Mouse (Mus musculus) adrenal gland, postnatal 36 days (tissue): ENCODE data around the gene Ift172. TPM values are rescaled to one million over a fixed set of nuclear protein-coding genes. Genes with fewer than 3 reads are reported as not detected.

Source experiments
- DNase-seq, 2 experiments: peaks; one replicate each; pipeline ENCODE4 v3.0.0; 2021; ENCODE audit warnings: mixed read lengths in 1 of 2
- total RNA-seq, 2 experiments: library from RNA; stranded (reverse); gene quantifications; 2 replicates each; pipeline ENCODE4 v1.2.3; 2021

The Ift172 gene
- total RNA-seq, 2 experiments from 2014 or later: 30.4 to 39.0 TPM

GRCm38 (mm10) chr5:31257616-31258015 is 33.3 kb downstream of the Ift172 start:
- no peak for DNase-seq

GRCm38 (mm10) chr5:31255971-31256370 is 34.9 kb downstream of the Ift172 start:
- no peak for DNase-seq

DNA sequence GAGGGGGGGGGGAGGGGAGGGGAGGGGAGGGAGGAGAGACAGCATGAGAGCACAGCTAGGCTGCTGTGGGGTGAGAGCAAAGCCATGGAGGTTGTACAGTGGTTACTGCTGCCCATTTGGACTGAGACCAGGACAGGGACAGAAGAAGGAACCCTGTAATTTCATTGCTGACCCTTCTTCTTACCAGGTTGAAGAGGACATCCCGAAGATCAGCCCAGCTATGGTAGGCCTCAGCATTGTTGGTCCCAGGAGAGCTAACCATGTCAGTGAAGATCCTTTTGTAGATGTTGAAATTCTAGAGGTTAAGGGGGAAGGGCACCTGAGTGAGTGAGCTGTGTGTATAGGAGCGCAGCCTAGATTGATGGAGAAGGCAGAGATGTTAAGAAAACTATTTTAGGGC is 35.5 kb downstream of the Ift172 start:
- DNase-seq: no peak

- DNase-seq: no peak
Measured at GRCm38 (mm10) chr5:31254901-31255300, 36.0 kb downstream of the Ift172 start.

- DNase-seq: peak; percentile 49 to 60
Measured at GRCm38 (mm10) chr5:31254452-31254851, 36.5 kb downstream of the Ift172 start.

DNA sequence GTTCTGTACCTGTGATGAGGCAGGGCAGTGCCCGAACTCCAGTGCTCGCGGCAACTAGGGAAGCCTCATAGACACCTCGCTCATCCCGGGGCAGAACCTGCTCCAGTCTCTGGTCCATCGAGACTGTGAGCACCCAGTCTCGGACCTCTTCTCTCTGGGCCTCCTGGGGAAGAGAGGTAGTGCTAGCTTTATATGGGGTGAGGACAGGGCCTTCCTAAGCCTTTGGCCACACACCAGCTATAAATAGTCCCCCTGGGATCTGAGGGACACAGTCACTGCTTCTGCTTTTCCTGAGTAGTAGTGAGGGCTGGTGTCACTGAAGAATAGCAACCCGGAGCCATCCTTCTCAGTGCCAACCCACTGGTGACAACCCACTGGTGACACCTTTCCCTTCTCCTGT is 37.1 kb downstream of the Ift172 start:
- no peak for DNase-seq

DNA sequence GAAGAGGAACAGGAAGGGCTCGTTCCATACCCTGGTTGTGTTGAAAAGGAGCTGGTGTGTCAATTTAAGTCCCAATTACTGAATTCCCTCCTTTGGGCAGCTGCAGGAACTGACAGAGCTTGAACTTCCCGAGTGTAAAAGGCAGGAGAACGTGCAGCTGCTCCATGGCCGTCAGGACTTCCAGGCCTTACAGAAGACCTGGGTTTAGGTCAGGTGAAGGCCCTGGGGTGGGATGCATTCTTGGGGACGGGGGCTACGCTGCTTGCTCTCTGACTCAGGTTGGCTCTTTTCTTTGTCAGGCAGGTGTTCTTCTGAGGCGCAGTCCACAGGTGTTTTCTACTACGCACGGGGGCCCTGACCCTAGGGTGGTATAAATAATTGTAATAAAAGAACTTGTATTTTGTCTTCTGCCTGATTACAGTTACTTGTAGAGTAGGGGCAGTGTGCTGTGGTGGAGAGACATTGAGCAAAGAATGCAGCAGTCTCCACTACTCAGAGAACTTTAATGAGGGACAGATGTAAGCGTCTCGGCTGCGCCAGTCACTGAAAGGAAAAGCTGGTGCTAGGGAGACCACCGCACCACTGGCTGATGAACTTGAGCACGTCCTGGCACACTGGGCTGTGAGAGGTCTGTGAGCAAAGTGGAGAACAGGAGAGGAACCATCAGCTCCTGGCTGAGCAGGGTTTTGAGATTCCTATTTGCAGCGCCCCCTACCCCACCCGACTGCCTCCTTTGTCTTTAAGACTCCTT is 37.9 kb downstream of the Ift172 start:
- DNase-seq: no peak

GRCm38 (mm10) chr5:31252151-31252550 is 38.8 kb downstream of the Ift172 start:
- DNase-seq: no peak

DNA sequence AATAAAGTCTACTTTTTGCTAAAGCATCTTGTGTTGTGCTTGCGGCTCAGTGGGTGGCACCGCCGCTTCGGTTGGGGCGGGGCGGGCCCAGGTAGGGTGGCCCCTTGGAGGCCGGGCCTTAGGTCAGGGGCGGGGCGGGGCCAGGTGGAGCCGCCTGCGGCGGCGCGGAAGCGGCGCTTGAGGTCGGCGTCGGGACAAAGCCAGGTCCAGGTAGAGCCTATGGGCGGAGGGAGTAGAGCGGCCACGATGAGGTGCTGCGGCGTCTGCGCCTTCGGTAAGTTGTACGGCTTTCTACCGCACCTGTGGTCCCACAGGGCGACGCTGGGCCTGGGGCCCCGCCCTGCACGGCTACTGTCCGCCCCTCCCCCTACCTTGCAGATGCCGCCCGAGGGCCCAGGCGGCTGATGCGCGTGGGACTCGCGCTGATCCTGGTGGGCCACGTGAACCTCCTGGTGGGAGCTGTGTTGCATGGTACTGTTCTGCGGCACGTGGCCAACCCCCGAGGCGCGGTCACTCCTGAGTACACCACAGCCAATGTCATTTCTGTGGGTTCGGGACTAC is 39.3 kb downstream of the Ift172 start, which contains the start of gene Krtcap3:
TSS of gene Krtcap3 (plus strand) at position 151 of the 561 bp plus-strand sequence.
- peak in 1 of 2 experiments; percentile 30 for DNase-seq

DNA sequence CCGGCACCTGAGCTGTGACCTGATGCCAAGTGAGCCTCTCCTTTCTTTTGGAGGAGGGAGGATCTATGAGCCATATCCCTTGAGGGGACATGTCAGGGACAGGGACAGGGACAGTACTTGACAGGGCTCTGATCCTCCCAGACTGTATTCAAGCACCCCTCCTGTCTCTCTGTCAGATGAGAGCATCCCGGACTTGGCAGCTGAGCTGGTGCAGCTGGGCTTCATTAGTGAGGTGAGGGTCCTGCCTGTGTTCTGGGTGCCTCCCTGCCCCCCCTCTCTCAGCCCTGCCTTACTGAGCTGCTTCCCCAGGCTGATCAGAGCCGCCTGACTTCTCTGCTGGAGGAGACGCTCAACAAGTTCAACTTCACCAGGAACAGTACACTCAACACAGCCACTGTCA is 40.2 kb downstream of the Ift172 start:
- no peak for DNase-seq

GRCm38 (mm10) chr5:31242191-31242590 is 48.7 kb downstream of the Ift172 start:
- DNase-seq: no peak

- DNase-seq: no peak
Measured at GRCm38 (mm10) chr5:31241522-31242034, 49.3 kb downstream of the Ift172 start.

DNA sequence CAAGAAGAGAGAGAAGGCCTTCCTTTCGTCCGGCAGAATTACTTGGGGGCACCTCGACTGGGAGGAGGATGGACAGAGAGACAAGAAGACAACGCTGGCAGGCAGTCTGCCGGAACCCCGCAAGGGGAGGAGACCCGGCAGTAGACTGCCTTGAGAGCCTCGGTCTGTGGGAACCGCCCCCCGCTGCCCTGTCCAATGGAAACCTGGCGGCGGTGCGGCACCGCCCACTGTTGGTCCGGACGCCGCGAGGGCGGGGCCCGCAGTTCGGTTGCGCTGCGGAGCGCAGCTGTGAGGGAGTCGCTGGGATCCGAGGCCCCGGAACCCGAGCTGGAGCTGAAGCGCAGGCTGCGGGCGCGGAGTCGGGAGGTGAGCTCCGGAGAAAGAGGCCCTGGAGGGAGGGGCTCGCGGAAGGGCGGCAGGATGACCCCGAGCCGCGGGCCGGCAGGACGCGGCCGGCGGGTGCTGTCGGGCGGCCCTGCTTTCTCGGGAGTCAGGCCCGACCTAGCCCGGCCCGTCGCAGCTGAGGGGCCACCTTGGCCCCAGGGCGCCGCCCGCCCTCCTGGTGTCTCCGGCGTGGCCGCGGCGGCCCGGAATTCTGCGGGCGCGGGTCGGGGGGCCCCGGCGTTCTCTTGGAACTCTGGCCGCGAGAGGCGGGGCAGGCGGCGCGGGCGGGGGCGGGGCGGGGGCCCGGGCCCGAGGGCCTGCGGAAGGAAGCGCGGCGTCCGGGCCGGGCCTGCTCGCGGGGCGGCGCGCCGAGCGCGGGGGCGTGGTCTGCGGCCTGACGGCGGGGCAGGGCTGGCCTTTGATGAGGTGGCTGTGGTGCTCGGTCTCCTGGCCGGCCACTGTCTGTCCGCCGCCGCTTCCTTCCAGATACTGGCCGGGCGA is 50.0 kb downstream of the Ift172 start, which contains the start of the genes Nrbp1 and Gm9970:
TSS of gene Nrbp1 (plus strand) at position 228 of the 885 bp plus-strand sequence.
TSS of gene Gm9970 (minus strand) at position 596 of the 885 bp plus-strand sequence.
- peak; percentile 98 to 99 for DNase-seq

- no peak for DNase-seq
Measured at GRCm38 (mm10) chr5:31226641-31227040, 64.3 kb downstream of the Ift172 start.

DNA sequence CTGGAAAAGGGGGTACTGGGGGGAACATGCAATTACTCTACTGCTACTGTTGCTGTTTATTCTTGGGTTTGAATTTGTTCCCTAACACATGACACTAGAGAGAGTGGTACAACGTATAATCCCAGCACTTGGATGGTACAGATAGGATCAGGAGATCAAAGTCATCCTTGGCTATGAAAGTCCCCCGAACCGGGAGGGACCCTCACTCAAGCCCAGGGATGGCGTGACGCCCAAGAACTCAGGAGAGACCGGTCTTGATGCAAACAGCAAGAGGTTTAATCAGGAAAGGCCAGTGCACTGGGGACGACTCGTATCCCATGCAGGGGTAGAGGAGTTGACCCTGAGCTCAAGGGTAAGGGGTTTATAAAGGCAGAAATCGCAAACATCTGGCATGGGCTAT is 68.2 kb downstream of the Ift172 start:
- no peak for DNase-seq

DNA sequence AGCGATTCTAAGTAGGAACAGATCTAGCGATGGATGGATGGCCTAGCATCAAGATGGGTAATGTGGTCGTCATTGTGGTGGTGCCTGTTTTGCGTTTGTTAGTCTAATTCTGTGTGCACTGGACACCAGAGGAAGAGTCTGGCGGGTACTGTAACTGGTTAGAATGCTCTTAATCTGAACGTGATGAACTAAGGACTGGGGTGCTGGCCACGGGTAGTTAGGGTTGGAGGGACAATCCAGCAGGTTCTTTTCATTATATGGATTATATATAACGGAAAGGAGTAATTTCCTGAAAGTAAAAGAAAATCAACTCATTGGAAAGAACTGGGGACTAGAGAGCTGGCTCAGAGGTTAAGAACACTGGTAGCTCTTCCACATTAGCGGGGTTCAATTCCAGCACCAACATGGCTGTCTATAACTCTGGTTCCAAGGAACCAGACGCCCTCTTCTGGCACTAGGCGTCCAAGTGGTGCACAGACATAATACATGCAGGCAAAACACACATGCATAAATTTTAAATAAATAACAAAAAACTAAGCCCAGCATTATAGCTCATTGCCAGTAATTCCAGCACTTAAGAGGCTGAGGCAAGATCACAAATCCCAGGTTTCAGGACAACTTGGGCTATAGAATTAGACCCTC is 69.5 kb downstream of the Ift172 start:
- peak; percentile 43 to 71 for DNase-seq

DNA sequence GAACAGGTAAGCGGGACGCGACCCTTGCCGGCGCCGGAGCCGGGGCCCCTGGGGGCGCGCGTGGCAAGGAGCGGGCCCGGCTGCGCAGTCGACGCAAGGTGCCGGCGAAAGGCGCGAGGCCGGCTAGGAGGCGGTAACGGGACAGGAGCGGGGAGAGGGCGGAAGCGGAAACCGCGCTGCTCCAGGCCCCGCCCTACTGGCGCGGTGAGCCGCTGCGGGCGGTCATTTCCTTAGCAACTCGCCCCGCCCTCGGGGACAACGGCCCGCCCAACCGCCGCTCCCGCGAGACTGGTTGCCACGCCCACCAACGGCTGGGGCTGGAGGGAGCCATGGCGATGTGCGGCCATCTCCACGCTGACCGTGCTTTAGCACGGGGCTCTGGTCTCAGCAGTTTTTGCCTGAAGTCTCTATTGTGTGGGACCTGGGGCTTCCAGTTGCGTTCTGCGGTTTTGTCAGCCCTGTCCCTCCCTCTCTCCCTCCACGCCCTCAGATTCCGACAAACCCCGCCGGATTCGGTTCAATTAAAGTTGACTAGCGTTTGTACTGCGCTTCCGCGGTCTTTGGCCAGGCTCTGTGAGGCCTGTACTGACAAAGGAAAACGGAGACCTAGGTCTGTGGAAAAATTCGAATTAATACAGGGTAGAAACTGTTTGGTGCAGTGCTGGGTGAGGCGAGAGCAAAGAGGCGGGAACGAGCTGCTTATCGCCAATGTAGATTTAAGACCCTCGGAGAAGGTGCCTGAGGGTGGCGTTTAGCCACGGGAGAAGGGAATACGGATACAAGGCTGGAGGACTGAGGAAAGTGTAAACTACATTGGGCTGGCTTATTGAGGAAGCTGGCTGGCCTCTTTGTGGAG is 70.2 kb downstream of the Ift172 start, which contains the start of gene Ppm1g:
TSS of gene Ppm1g (minus strand) at position 240 of the 856 bp plus-strand sequence.
- peak; percentile 99 for DNase-seq

DNA sequence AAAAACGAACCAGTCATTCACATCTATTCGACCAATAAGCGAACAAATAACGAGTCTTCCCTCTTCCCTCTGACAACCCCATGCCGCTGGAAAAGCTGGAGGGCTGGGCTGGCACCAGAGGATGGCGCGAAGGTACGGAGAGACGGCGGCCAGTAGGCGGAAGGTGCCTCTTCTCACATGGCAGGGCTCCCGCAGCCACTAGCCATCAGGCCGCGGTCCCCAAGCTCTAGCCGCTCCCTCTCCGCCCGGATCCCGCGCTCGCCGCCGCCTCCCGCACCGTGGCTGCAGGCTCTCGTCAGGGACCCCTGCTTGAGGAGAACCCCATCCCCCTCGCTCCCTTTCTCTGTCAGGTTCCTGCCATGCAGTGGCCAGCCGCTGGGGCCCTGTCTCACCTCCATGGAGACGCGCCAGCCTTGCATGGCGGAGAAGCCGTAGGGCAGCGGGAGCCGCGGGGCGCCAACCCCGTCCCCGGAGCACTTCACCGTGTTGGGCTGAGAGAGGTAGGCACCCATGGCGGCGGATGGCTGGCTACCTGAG is 70.9 kb downstream of the Ift172 start:
- peak; percentile 62 to 66 for DNase-seq

DNA sequence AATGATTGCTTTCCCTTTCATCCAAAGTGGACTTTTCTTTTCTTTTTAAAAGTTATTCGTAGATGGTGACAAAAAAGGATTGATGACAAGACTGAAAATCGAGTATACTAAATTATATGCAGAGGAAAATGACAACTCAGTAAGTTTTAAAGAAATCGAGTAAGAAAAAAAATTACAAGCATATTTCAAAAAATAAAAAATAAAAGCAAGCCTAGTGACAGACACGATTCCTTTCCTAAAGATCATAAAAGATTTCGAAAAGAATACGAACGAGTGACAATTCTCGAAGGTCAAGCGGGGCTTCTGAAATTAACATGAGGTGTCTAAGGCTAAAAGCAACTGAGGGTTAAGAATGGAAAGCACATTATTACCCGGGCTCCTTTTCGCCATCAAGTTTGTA is 71.4 kb downstream of the Ift172 start:
- no peak for DNase-seq

GRCm38 (mm10) chr5:31219070-31219469 is 71.8 kb downstream of the Ift172 start:
- DNase-seq: peak in 1 of 2 experiments; percentile 25
